Mouse (Mus musculus) kidney, embryonic 16.5 days (tissue): ENCODE measurements around the gene Nav2. TPM values are rescaled to one million over a fixed set of nuclear protein-coding genes. Genes with fewer than 3 reads are reported as not detected.
A peak's percentile ranks its signal among the peaks of the same experiment; 100 is the strongest.

Experiments used
- ATAC-seq: fragments of 200-750 bp; cut with Nextera tagmentation; 2 replicates; pipeline ENCODE4 v1.8.0; 2017; ENCODE audit warnings: moderate TSS enrichment; ENCODE audit not compliant: low FRiP score, low TSS enrichment
- H3K27ac ChIP-seq: fragments of 300-500 bp; sonication (generic); 2 replicates; pipeline ENCODE4 v1.5.1; 2014; ENCODE audit warnings: low read length
- H3K27me3 ChIP-seq: fragments of 300-500 bp; sonication (generic); 2 replicates; pipeline ENCODE4 v1.6.1; 2014; ENCODE audit warnings: low read length, control low read depth, mixed read lengths; ENCODE audit not compliant: insufficient read depth
- H3K36me3 ChIP-seq: fragments of 300-500 bp; sonication (generic); 2 replicates; pipeline ENCODE4 v1.6.1; 2014; ENCODE audit warnings: low read length, control low read depth, mixed read lengths; ENCODE audit not compliant: insufficient read depth
- H3K4me1 ChIP-seq: fragments of 300-500 bp; sonication (generic); 2 replicates; pipeline ENCODE4 v1.6.1; 2014; ENCODE audit warnings: low read length, control low read depth, mixed read lengths; ENCODE audit not compliant: insufficient read depth
- H3K4me2 ChIP-seq: fragments of 300-500 bp; sonication (generic); replicated peaks from 2 replicates; pipeline ENCODE4 v1.6.1; 2014; ENCODE audit warnings: low read depth, low read length
- H3K4me3 ChIP-seq: fragments of 300-500 bp; sonication (generic); 2 replicates; pipeline ENCODE4 v1.5.1; 2014; ENCODE audit warnings: mild to moderate bottlenecking, low read length
- H3K9ac ChIP-seq: fragments of 300-500 bp; sonication (generic); replicated peaks from 2 replicates; pipeline ENCODE4 v1.6.1; 2014; ENCODE audit warnings: low read length
- H3K9me3 ChIP-seq: fragments of 300-500 bp; sonication (generic); 2 replicates; pipeline ENCODE4 v1.6.1; 2016; ENCODE audit warnings: low read length, control low read depth
- WGBS: fragments of 180-500 bp; shearing (Covaris S2); extraction: QIAGEN DNeasy Blood & Tissue Kit; methylation state at CpG from one replicate; pipeline ENCODE4 v1.1.7; 2014; 5-methylcytosine and 5-hydroxymethylcytosine counted together
- polyA plus RNA-seq: library from polyadenylated mRNA; unstranded; fragments of >200 nt; fragmentation: Nextera tagmentation; extraction: Ambion mirVana; gene quantifications from 2 replicates; pipeline ENCODE4 v1.2.1, GENCODE M21; 2015

Gene Nav2
- polyA plus RNA-seq, 1 experiment from 2014 or later, result 22.6 TPM

- no peaks in the 10 kb centered on the region for H3K4me1 ChIP-seq
- peaks cover 73% of the 10 kb centered on the region for H3K36me3 ChIP-seq
- H3K4me2 ChIP-seq, result no peak overlapping the region
- no peak overlapping the region for H3K27ac ChIP-seq
- no peak overlapping the region for H3K9ac ChIP-seq
- no peak for ATAC-seq
- H3K27me3 ChIP-seq, result no peaks in the 10 kb centered on the region
- 94% methylated on average over 11 of the region's 11 CpGs for WGBS
- no peaks in the 10 kb centered on the region for H3K9me3 ChIP-seq
- no peak overlapping the region for H3K4me3 ChIP-seq
Measured at GRCm38 (mm10) chr7:48871292-48871691, 37.2 kb upstream of the Nav2 start.

GRCm38 (mm10) chr7:48875096-48875495, 33.4 kb upstream of the Nav2 start:
- ATAC-seq, result no peak
- H3K4me2 ChIP-seq, result no peak overlapping the region
- H3K36me3 ChIP-seq, result peaks cover 58% of the 10 kb centered on the region
- H3K27ac ChIP-seq, result no peak overlapping the region
- H3K27me3 ChIP-seq, result no peaks in the 10 kb centered on the region
- no peak overlapping the region for H3K4me3 ChIP-seq
- no peaks in the 10 kb centered on the region for H3K9me3 ChIP-seq
- H3K9ac ChIP-seq, result no peak overlapping the region
- peaks cover 24% of the 10 kb centered on the region for H3K4me1 ChIP-seq
- 93% methylated on average over 14 of the region's 14 CpGs for WGBS

GRCm38 (mm10) chr7:48876526-48876925, 32.0 kb upstream of the Nav2 start:
- Histone ChIP-seq H3K36me3 (peaks cover 44% of the 10 kb centered on the region), H3K27ac (no peak overlapping the region), H3K4me3 (no peak overlapping the region), H3K27me3 (no peaks in the 10 kb centered on the region), H3K9me3 (no peaks in the 10 kb centered on the region), H3K4me2 (no peak overlapping the region), H3K4me1 (peaks cover 24% of the 10 kb centered on the region), H3K9ac (no peak overlapping the region)
- ATAC-seq, result no peak
- WGBS, result 68% methylated on average over 4 of the region's 4 CpGs

- H3K27ac ChIP-seq, result no peak overlapping the region
- no peaks in the 10 kb centered on the region for H3K9me3 ChIP-seq
- H3K36me3 ChIP-seq, result peaks cover 31% of the 10 kb centered on the region
- no peak overlapping the region for H3K4me2 ChIP-seq
- H3K27me3 ChIP-seq, result no peaks in the 10 kb centered on the region
- peaks cover 32% of the 10 kb centered on the region for H3K4me1 ChIP-seq
- no peak overlapping the region for H3K4me3 ChIP-seq
- WGBS, result 30% methylated on average over 15 of the region's 15 CpGs
- no peak overlapping the region for H3K9ac ChIP-seq
- ATAC-seq, result no peak
Measured at GRCm38 (mm10) chr7:48877786-48878390, 30.6 kb upstream of the Nav2 start.

GRCm38 (mm10) chr7:48879574-48879973, 28.9 kb upstream of the Nav2 start:
- Histone ChIP-seq H3K9me3 (no peaks in the 10 kb centered on the region), H3K27me3 (no peaks in the 10 kb centered on the region), H3K4me1 (peaks cover 32% of the 10 kb centered on the region), H3K4me3 (peak overlapping the region; percentile 40), H3K36me3 (peaks cover 23% of the 10 kb centered on the region), H3K4me2 (peak overlapping the region; percentile 54), H3K27ac (no peak overlapping the region), H3K9ac (peak overlapping the region; percentile 55; the same call in 1 of the 2 replicates)
- no peak for ATAC-seq
- WGBS, result 36% methylated on average over 3 of the region's 3 CpGs

GRCm38 (mm10) chr7:48880591-48881481, 27.7 kb upstream of the Nav2 start:
- Histone ChIP-seq H3K9me3 (no peaks in the 10 kb centered on the region), H3K4me1 (peaks cover 32% of the 10 kb centered on the region), H3K36me3 (peaks cover 10% of the 10 kb centered on the region), H3K9ac (peak overlapping the region; percentile 92), H3K4me3 (peak overlapping the region; percentile 84), H3K27ac (peak overlapping the region; percentile 89), H3K27me3 (no peaks in the 10 kb centered on the region), H3K4me2 (peak overlapping the region; percentile 95)
- WGBS, result under 1% methylated on average over 76 of the region's 77 CpGs
- peak; percentile 98 for ATAC-seq

GRCm38 (mm10) chr7:48881486-48881885, 27.0 kb upstream of the Nav2 start, which contains the start of gene E2f8:
TSS of gene E2f8 (minus strand) at chr7:48881596.
- H3K27ac ChIP-seq, result peak within 1 kb of the TSS; percentile 89
- WGBS, result under 1% methylated on average over 35 of the region's 41 CpGs
- H3K4me1 ChIP-seq, result peaks cover 32% of the 10 kb centered on the region
- H3K9me3 ChIP-seq, result no peaks in the 10 kb centered on the region
- 0 out of 2 replicates have a peak, but pooled peaks cover 7% of the 10 kb centered on the region for H3K36me3 ChIP-seq
- peak within 1 kb of the TSS; percentile 95 for H3K4me2 ChIP-seq
- H3K9ac ChIP-seq, result peak within 1 kb of the TSS; percentile 92
- peak within 1 kb of the TSS; percentile 84 for H3K4me3 ChIP-seq
- ATAC-seq, result peak; percentile 82
- no peaks in the 10 kb centered on the region for H3K27me3 ChIP-seq

- WGBS, result 1% methylated on average over 28 of the region's 28 CpGs
- Histone ChIP-seq H3K4me3 (peak overlapping the region; percentile 84), H3K27ac (no peak overlapping the region), H3K36me3 (0 out of 2 replicates have a peak, but pooled peaks cover 7% of the 10 kb centered on the region), H3K4me2 (peak overlapping the region; percentile 95), H3K27me3 (no peaks in the 10 kb centered on the region), H3K4me1 (peaks cover 32% of the 10 kb centered on the region), H3K9me3 (no peaks in the 10 kb centered on the region), H3K9ac (peak overlapping the region; percentile 68)
- no peak for ATAC-seq
Measured at GRCm38 (mm10) chr7:48881971-48882609, 26.4 kb upstream of the Nav2 start.

GRCm38 (mm10) chr7:48883525-48884265, 24.8 kb upstream of the Nav2 start:
- no peaks in the 10 kb centered on the region for H3K36me3 ChIP-seq
- no peak overlapping the region for H3K9ac ChIP-seq
- 84% methylated on average over 4 of the region's 4 CpGs for WGBS
- peaks cover 31% of the 10 kb centered on the region for H3K4me1 ChIP-seq
- no peak for ATAC-seq
- H3K4me3 ChIP-seq, result no peak overlapping the region
- H3K4me2 ChIP-seq, result no peak overlapping the region
- no peaks in the 10 kb centered on the region for H3K9me3 ChIP-seq
- H3K27me3 ChIP-seq, result no peaks in the 10 kb centered on the region
- H3K27ac ChIP-seq, result no peak overlapping the region
